Mouse (Mus musculus): ENCODE data around the gene Prickle2.

The Prickle2 gene

DNA sequence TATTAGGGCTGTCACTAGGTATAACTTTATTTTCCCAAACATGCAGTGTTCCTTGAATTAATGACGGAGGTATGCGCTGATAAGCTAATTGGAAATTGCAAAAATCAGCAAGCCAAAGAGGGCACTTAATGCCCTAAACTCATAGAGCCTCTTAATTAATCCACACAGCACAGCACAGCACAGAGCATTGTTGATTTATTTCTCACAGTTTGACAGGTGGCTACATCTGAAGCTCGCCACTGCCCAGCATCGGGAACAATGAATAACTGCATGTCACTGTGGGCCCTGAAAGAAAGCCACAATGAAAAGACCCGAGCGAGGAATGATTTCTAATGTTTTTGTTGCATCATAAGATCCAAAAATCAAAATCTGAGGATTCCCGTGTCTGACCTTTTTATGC, 359.2 kb downstream of the Prickle2 start:
- no peak for DNase-seq

DNA sequence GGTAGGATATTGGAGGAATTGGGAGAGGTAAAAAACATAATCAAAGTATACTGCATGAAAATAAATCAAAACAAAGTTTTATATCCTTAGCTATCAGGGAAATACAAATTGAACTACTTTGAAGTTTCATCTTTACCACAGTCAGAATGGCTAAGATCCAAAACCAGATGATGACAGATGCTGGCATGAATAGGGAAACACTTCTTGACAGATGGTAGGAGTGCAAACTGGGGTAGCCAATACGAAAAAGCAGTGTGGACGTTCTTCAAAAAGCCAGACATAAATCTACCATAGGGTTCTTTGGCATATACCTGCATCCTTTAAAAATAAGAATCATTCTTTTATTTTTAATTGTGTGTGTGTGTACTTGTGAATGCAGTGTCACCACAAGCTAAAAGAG, 360.8 kb downstream of the Prickle2 start:
- DNase-seq = no peak

DNA sequence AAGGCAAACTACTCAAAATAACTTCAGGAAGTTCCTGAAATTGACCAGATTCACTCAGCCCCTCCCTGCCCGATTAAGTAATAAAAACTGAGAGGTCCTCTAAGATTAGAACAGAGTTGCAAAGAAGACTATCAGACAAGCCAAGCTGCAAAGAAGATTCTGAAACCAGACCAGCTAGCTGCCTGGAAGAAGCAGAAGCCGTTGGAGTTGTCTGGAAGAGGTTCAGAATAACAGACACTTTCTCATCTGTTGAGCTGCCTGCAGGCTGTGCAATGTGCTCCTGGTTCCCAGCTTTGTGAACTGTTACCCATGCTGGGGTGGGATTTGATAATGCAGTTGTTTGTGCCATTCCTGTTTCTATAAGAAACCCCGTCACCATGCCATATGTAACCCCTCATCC, 361.4 kb downstream of the Prickle2 start:
- no peak for DNase-seq

All from kidney, adult 18-20 months (tissue).